Mouse (Mus musculus): ENCODE measurements around the gene Tex47. TPM values are rescaled to one million over a fixed set of nuclear protein-coding genes. Genes with fewer than 3 reads are reported as not detected.

Tex47 gene
- total RNA-seq (2012; rRNA removed) = not detected in 2 replicates
- total RNA-seq (2014; rRNA removed) = not detected in 2 replicates
- polyA plus RNA-seq (2012; ENCODE audit: insufficient read length, low read depth) = not detected in 2 replicates

GRCm38 (mm10) chr5:7303819-7304218 is at the start of gene Tex47:
Gene Tex47 (plus strand): TSS chr5:7304119.
- dilution Hi-C loops (cut with MboI; ENCODE audit: extremely low pct_ligation_motif_present, extremely low pct_unique_long_range_greater_than_20kb, low sequenced_read_pairs) = no loop called here

GRCm38 (mm10) chr5:7276659-7277455 is 27.1 kb upstream of the Tex47 start:
- no peak overlapping the region for H3K4me3 ChIP-seq (replicated peaks in 1 of 3; ENCODE audit: low read depth in 2 of 3, low read length in 2 of 3, poor library complexity in 1 of 3)
- no peaks in the 10 kb centered on the region for H3K9me3 ChIP-seq (replicated peaks; ENCODE audit: low read length)
- dilution Hi-C loops (cut with MboI; ENCODE audit: extremely low pct_ligation_motif_present, extremely low pct_unique_long_range_greater_than_20kb, low sequenced_read_pairs) (no loop called here), in situ Hi-C loops (cut with MboI; ENCODE audit: low pct_ligation_motif_present, low pct_unique_long_range_greater_than_20kb, low sequenced_read_pairs) (no loop called here)
- no peaks in the 10 kb centered on the region for H3K79me2 ChIP-seq (replicated peaks; ENCODE audit: control insufficient read depth, extremely low read depth, insufficient read depth, poor library complexity, severe bottlenecking)
- no peak overlapping the region for H3K27ac ChIP-seq (ENCODE audit: insufficient read depth, low read depth)
- no peak overlapping the region for H3K9ac ChIP-seq (ENCODE audit: insufficient read depth, low read depth)
- H3K27me3 ChIP-seq (replicated peaks) = no peaks in the 10 kb centered on the region
- no peaks in the 10 kb centered on the region for H3K36me3 ChIP-seq (replicated peaks in 1 of 2; ENCODE audit: control insufficient read depth in 1 of 2, insufficient read depth in 1 of 2, low read length in 1 of 2)
- DNase-seq (ENCODE audit: extremely low read depth) = no peak
- no peak overlapping the region for H3K4me2 ChIP-seq (ENCODE audit: insufficient read depth, low read depth, poor library complexity, severe bottlenecking)
- peaks cover 0 to 12% of the 10 kb centered on the region in 2 experiments; a peak in 2 of 4 replicates for H3K4me1 ChIP-seq (ENCODE audit: control insufficient read depth in 1 of 2, insufficient read depth in 2 of 2)
- no peak for TF ChIP-seq PAX5 (IDR thresholded peaks at IDR 0.05; ENCODE audit: low read length)
- TF ChIP-seq HCFC1 (IDR thresholded peaks at IDR 0.05; ENCODE audit: low read depth, low read length) = no peak
- no peak for TF ChIP-seq E2F4 (IDR thresholded peaks at IDR 0.05; ENCODE audit: insufficient replicate concordance, low read depth, low read length)
- no peak for TF ChIP-seq MEF2A (IDR thresholded peaks at IDR 0.05; ENCODE audit: borderline replicate concordance, low read depth, low read length)
- no peak for TF ChIP-seq JUND (conservative IDR thresholded peaks at IDR 0.05; ENCODE audit: low read depth, low read length)
- no peak for TF ChIP-seq ZNF384 (IDR thresholded peaks at IDR 0.05; ENCODE audit: low read depth, low read length)
- no peak for TF ChIP-seq MAFK (IDR thresholded peaks at IDR 0.05; ENCODE audit: insufficient replicate concordance, low read length)
- TF ChIP-seq KAT2A (IDR thresholded peaks at IDR 0.05; ENCODE audit: insufficient replicate concordance, low read length) = no peak
- TF ChIP-seq RCOR1 (conservative IDR thresholded peaks at IDR 0.05; ENCODE audit: low read depth, low read length) = no peak
- no peak for TF ChIP-seq TCF12 (IDR thresholded peaks at IDR 0.05; ENCODE audit: low read depth, low read length)
- no peak for TF ChIP-seq MAX (IDR thresholded peaks at IDR 0.05; ENCODE audit: low read length)
- TF ChIP-seq CHD2 (IDR thresholded peaks at IDR 0.05; ENCODE audit: low read length) = no peak

More at GRCm38 (mm10) chr5:7303819-7304218, at the start of gene Tex47:
- Histone ChIP-seq H3K9ac (ENCODE audit: insufficient read depth, low read depth) (no peak within 1 kb of the TSS), H3K27ac (ENCODE audit: insufficient read depth, low read depth) (no peak within 1 kb of the TSS), H3K27me3 (replicated peaks) (no peaks in the 10 kb centered on the region), H3K4me3 (replicated peaks in 1 of 3; ENCODE audit: low read depth in 2 of 3, low read length in 2 of 3, poor library complexity in 1 of 3) (no peak within 1 kb of the TSS), H3K36me3 (replicated peaks in 1 of 2; ENCODE audit: control insufficient read depth in 1 of 2, insufficient read depth in 1 of 2, low read length in 1 of 2) (no peaks in the 10 kb centered on the region), H3K4me1 (ENCODE audit: control insufficient read depth in 1 of 2, insufficient read depth in 2 of 2) (no peaks in the 10 kb centered on the region), H3K4me2 (ENCODE audit: insufficient read depth, low read depth, poor library complexity, severe bottlenecking) (no peak within 1 kb of the TSS), H3K9me3 (replicated peaks; ENCODE audit: low read length) (no peaks in the 10 kb centered on the region), H3K79me2 (replicated peaks; ENCODE audit: control insufficient read depth, extremely low read depth, insufficient read depth, poor library complexity, severe bottlenecking) (no peaks in the 10 kb centered on the region)
- TF ChIP-seq RAD21 (IDR thresholded peaks at IDR 0.05; ENCODE audit: low read depth, low read length) (no peak), ZKSCAN1 (IDR thresholded peaks at IDR 0.05; ENCODE audit: borderline replicate concordance, low read depth, low read length) (no peak), ELF1 (IDR thresholded peaks at IDR 0.05; ENCODE audit: low read depth, low read length) (no peak), USF2 (conservative IDR thresholded peaks at IDR 0.05; ENCODE audit: low read depth, low read length) (no peak), MAFK (IDR thresholded peaks at IDR 0.05; ENCODE audit: insufficient replicate concordance, low read length) (no peak), GABPA (IDR thresholded peaks at IDR 0.05; ENCODE audit: insufficient replicate concordance, low read depth, low read length) (no peak), USF1 (IDR thresholded peaks at IDR 0.05; ENCODE audit: low read depth, low read length) (no peak), POLR2AphosphoS2 (IDR thresholded peaks at IDR 0.05; ENCODE audit: low read depth, low read length) (no peak), ZC3H11A (IDR thresholded peaks at IDR 0.05; ENCODE audit: low read depth, low read length) (no peak), MAZ (IDR thresholded peaks at IDR 0.05; ENCODE audit: low read depth, low read length) (no peak), IRF4 (IDR thresholded peaks at IDR 0.05; ENCODE audit: low read depth, low read length) (no peak), CTCF (conservative IDR thresholded peaks at IDR 0.05 in 1 of 2, IDR thresholded peaks at IDR 0.05 in 1 of 2; ENCODE audit: low read depth in 2 of 2, low read length in 2 of 2) (no peak), CHD1 (IDR thresholded peaks at IDR 0.05; ENCODE audit: low read depth, low read length) (no peak), PAX5 (IDR thresholded peaks at IDR 0.05; ENCODE audit: low read length) (no peak), ETS1 (conservative IDR thresholded peaks at IDR 0.05; ENCODE audit: low read depth, low read length) (no peak), NELFE (IDR thresholded peaks at IDR 0.05; ENCODE audit: low read depth, low read length) (no peak), ZMIZ1 (IDR thresholded peaks at IDR 0.05; ENCODE audit: low read depth, low read length) (no peak), EP300 (IDR thresholded peaks at IDR 0.05; ENCODE audit: low read length) (no peak), MYC (IDR thresholded peaks at IDR 0.05; ENCODE audit: low read depth, low read length) (no peak)
- no peak for DNase-seq (ENCODE audit: extremely low read depth)
- in situ Hi-C loops (cut with MboI; ENCODE audit: low pct_ligation_motif_present, low pct_unique_long_range_greater_than_20kb, low sequenced_read_pairs) = no loop called here
